Mouse (Mus musculus): Measurements from ENCODE around the gene Olfr654. TPM values are rescaled to one million over a fixed set of nuclear protein-coding genes. Genes with fewer than 3 reads are reported as not detected.

The Olfr654 gene
- polyA plus RNA-seq (2015; fragmentation: Nextera tagmentation; extraction: Ambion mirVana), result not detected in 2 replicates

DNA sequence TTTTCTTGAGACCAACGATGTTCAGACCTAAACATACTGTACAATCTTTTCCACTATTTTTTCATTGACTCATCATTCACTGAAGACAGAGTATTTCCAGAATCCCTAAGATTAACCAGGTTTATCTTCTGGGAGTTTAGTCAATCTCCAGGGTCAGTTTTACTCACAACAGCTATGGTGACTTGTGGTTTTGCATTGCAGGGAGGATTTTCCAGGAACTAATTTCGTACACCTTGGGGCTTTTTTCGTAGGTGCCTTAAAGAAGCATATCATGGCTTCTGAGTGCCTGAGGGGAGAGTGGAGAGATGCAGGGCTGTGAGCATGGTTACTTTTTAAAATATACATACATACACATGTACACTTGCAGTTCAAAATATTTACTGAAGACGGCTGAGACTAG, at the start of gene Olfr654:
Gene Olfr654 (plus strand): TSS at position 301 of the 400 bp plus-strand sequence.
- WGBS, result 93% methylated on average over 4 of the region's 4 CpGs
- ATAC-seq (replicated peaks), result no peak
- Histone ChIP-seq H3K9ac (replicated peaks) (no peak within 1 kb of the TSS), H3K9me3 (no peaks in the 10 kb centered on the region), H3K27me3 (no peaks in the 10 kb centered on the region), H3K4me3 (no peak within 1 kb of the TSS), H3K36me3 (no peaks in the 10 kb centered on the region), H3K27ac (replicated peaks) (no peak within 1 kb of the TSS), H3K4me2 (replicated peaks) (no peak within 1 kb of the TSS), H3K4me1 (no peaks in the 10 kb centered on the region)

GRCm38 (mm10) chr7:104549833-104550232, 37.0 kb upstream of the Olfr654 start, which contains the start of gene Olfr651:
Gene Olfr651 (plus strand): TSS chr7:104550133.
- Histone ChIP-seq H3K4me1 (no peaks in the 10 kb centered on the region), H3K9ac (replicated peaks) (no peak within 1 kb of the TSS), H3K4me3 (no peak within 1 kb of the TSS), H3K36me3 (no peaks in the 10 kb centered on the region), H3K4me2 (replicated peaks) (no peak within 1 kb of the TSS), H3K9me3 (no peaks in the 10 kb centered on the region), H3K27ac (replicated peaks) (no peak within 1 kb of the TSS), H3K27me3 (no peaks in the 10 kb centered on the region)
- WGBS, result 75% methylated on average over 5 of the region's 5 CpGs
- ATAC-seq (replicated peaks), result no peak

DNA sequence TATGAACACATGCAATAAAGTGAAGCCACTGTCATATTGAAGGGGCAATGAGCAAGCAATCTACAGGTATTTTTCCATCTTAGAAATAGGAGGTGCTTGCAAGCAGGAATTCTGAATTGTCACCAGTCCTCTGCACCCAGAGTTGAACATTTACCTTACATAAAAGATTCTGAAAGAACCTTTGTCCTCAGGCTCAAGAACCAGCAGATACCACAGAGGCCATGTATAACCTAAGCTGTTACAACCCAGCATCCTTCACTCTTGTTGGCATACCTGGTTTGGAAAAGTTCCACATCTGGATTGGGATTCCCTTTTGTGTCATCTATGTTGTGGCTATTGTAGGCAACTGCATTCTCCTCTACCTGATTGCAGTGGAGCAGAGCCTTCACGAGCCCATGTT, 34.1 kb upstream of the Olfr654 start:
- Histone ChIP-seq H3K4me2 (replicated peaks) (no peak overlapping the region), H3K27me3 (no peaks in the 10 kb centered on the region), H3K4me3 (no peak overlapping the region), H3K9ac (replicated peaks) (no peak overlapping the region), H3K27ac (replicated peaks) (no peak overlapping the region), H3K36me3 (no peaks in the 10 kb centered on the region), H3K9me3 (no peaks in the 10 kb centered on the region), H3K4me1 (no peaks in the 10 kb centered on the region)
- no peak for ATAC-seq (replicated peaks)
- 83% methylated on average over 1 of the region's 1 CpGs for WGBS

DNA sequence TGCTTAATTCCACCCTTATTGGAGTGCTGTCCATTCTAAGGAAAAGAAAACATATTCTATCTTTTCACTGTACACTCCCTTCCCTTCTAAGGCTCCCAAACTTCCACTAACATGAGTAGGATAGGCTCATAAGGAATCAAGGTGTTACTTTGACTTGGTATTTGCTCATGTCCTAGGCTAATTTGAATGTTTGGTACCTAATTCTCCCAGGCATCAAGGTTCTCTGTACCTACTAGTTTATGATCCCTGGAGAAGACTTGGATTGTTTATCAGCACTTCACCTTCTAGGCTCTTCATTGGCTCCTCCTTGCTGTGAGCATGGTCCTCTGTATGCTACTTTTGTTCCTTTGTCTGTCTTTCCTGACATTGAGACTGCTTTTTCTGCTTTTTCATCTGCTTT, 26.2 kb upstream of the Olfr654 start, which contains the start of gene Olfr652:
Gene Olfr652 (plus strand): TSS at position 301 of the 400 bp plus-strand sequence.
- Histone ChIP-seq H3K4me1 (no peaks in the 10 kb centered on the region), H3K9ac (replicated peaks) (no peak within 1 kb of the TSS), H3K4me2 (replicated peaks) (no peak within 1 kb of the TSS), H3K4me3 (no peak within 1 kb of the TSS), H3K36me3 (no peaks in the 10 kb centered on the region), H3K9me3 (no peaks in the 10 kb centered on the region), H3K27me3 (no peaks in the 10 kb centered on the region), H3K27ac (replicated peaks) (no peak within 1 kb of the TSS)
- no peak for ATAC-seq (replicated peaks)

DNA sequence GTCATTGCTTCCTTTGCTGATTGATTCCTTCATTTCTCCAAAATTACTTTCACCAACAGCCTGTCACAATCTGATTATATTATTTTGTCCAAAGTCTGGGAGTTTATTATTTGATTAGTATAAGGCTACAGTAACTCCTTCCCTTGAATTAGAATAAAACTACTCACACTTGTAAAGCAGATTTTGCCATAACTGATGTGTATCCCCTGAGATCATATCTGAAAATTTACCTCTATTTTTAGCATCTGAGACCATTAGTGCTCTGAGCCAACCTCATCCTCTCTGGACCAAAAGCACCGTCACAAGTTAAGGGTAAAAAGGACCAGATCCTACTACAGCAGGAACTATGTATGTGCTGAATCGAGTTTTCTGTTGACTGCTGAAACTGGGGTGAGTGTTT, 9.8 kb upstream of the Olfr654 start, which contains the start of gene Olfr653:
Gene Olfr653 (plus strand): TSS at position 301 of the 400 bp plus-strand sequence.
- no peak for ATAC-seq (replicated peaks)
- 78% methylated on average over 2 of the region's 2 CpGs for WGBS

GRCm38 (mm10) chr7:104580846-104581245, 6.0 kb upstream of the Olfr654 start:
- Histone ChIP-seq H3K4me1 (no peaks in the 10 kb centered on the region), H3K9me3 (no peaks in the 10 kb centered on the region), H3K36me3 (no peaks in the 10 kb centered on the region), H3K27ac (replicated peaks) (no peak overlapping the region), H3K27me3 (no peaks in the 10 kb centered on the region), H3K9ac (replicated peaks) (no peak overlapping the region), H3K4me3 (no peak overlapping the region), H3K4me2 (replicated peaks) (no peak overlapping the region)
- no peak for ATAC-seq (replicated peaks)
- WGBS, result 90% methylated on average over 4 of the region's 4 CpGs

More for the DNA sequence above, 9.8 kb upstream of the Olfr654 start, which contains the start of gene Olfr653:
- no peaks in the 10 kb centered on the region for H3K27me3 ChIP-seq
- H3K9me3 ChIP-seq, result no peaks in the 10 kb centered on the region
- H3K36me3 ChIP-seq, result no peaks in the 10 kb centered on the region
- H3K4me2 ChIP-seq (replicated peaks), result no peak within 1 kb of the TSS
- H3K4me3 ChIP-seq, result no peak within 1 kb of the TSS
- no peak within 1 kb of the TSS for H3K27ac ChIP-seq (replicated peaks)
- no peaks in the 10 kb centered on the region for H3K4me1 ChIP-seq
- H3K9ac ChIP-seq (replicated peaks), result no peak within 1 kb of the TSS

DNA sequence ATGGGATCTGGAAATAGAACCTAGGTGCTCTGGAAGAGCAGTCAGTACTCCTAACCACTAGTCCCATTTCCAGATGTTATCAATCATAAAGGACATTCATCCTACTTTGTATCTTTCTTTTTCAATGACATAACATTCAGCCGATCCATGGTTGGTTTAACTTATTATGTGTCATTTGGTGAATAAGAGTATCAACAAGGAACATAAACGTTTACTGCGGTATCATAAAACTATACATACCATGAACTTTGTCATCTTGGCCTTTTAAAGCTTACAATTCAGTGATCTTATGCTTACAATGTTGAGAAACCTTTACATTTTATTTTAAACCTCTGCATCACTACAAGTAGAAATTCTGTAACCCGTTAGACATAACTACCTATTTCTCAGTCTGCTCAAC, 5.4 kb upstream of the Olfr654 start:
- H3K27me3 ChIP-seq, result no peaks in the 10 kb centered on the region
- no peak overlapping the region for H3K9ac ChIP-seq (replicated peaks)
- H3K27ac ChIP-seq (replicated peaks), result no peak overlapping the region
- no peak overlapping the region for H3K4me3 ChIP-seq
- H3K9me3 ChIP-seq, result no peaks in the 10 kb centered on the region
- WGBS, result 89% methylated on average over 4 of the region's 4 CpGs
- H3K4me1 ChIP-seq, result no peaks in the 10 kb centered on the region
- no peak overlapping the region for H3K4me2 ChIP-seq (replicated peaks)
- H3K36me3 ChIP-seq, result no peaks in the 10 kb centered on the region
- no peak for ATAC-seq (replicated peaks)

GRCm38 (mm10) chr7:104588274-104588673, 1.4 kb downstream of the Olfr654 start:
- H3K27me3 ChIP-seq, result no peaks in the 10 kb centered on the region
- whole genome bisulfite sequencing, result 86% methylated on average over 5 of the region's 5 CpGs

DNA sequence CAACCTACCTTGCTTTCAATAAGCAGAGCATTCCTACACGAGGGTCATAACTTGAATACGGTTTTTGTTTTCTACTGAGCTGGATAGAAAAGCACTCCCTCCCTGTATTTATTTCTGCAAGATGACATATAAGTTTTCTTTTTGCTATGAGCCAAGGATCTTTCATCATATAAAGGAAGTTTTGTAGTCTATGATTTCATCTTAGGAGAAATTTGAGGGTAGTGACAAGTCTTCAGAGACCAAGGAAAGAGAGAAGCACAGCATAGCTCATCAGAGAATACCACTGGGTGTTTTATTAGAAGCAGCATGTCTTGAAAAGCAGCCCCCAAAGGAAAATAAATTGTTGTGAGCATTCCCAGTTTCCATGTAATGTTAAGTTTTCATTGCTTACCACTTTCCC, 14.9 kb downstream of the Olfr654 start, which contains the start of gene Olfr655:
Gene Olfr655 (minus strand): TSS at position 101 of the 400 bp plus-strand sequence.
- 91% methylated on average over 2 of the region's 2 CpGs for WGBS
- ATAC-seq (replicated peaks), result no peak
- Histone ChIP-seq H3K36me3 (no peaks in the 10 kb centered on the region), H3K4me1 (no peaks in the 10 kb centered on the region), H3K9ac (replicated peaks) (no peak within 1 kb of the TSS), H3K4me3 (no peak within 1 kb of the TSS), H3K27ac (replicated peaks) (no peak within 1 kb of the TSS), H3K9me3 (no peaks in the 10 kb centered on the region), H3K4me2 (replicated peaks) (no peak within 1 kb of the TSS), H3K27me3 (no peaks in the 10 kb centered on the region)

More at GRCm38 (mm10) chr7:104588274-104588673, 1.4 kb downstream of the Olfr654 start:
- no peaks in the 10 kb centered on the region for H3K36me3 ChIP-seq
- H3K9ac ChIP-seq (replicated peaks), result no peak overlapping the region
- H3K4me2 ChIP-seq (replicated peaks), result no peak overlapping the region
- no peaks in the 10 kb centered on the region for H3K4me1 ChIP-seq
- no peak overlapping the region for H3K27ac ChIP-seq (replicated peaks)
- H3K4me3 ChIP-seq, result no peak overlapping the region
- no peak for ATAC-seq (replicated peaks)
- no peaks in the 10 kb centered on the region for H3K9me3 ChIP-seq

GRCm38 (mm10) chr7:104603173-104603572, 16.3 kb downstream of the Olfr654 start:
- no peaks in the 10 kb centered on the region for H3K4me1 ChIP-seq
- H3K4me2 ChIP-seq (replicated peaks), result no peak overlapping the region
- 7% methylated on average over 3 of the region's 3 CpGs for WGBS
- ATAC-seq (replicated peaks), result no peak
- no peak overlapping the region for H3K4me3 ChIP-seq
- no peak overlapping the region for H3K9ac ChIP-seq (replicated peaks)
- no peaks in the 10 kb centered on the region for H3K9me3 ChIP-seq
- H3K27me3 ChIP-seq, result no peaks in the 10 kb centered on the region
- no peak overlapping the region for H3K27ac ChIP-seq (replicated peaks)
- no peaks in the 10 kb centered on the region for H3K36me3 ChIP-seq

- no peak overlapping the region for H3K9ac ChIP-seq (replicated peaks)
- ATAC-seq (replicated peaks), result no peak
- no peaks in the 10 kb centered on the region for H3K27me3 ChIP-seq
- H3K4me1 ChIP-seq, result no peaks in the 10 kb centered on the region
- no peak overlapping the region for H3K4me2 ChIP-seq (replicated peaks)
- H3K27ac ChIP-seq (replicated peaks), result no peak overlapping the region
- no peak overlapping the region for H3K4me3 ChIP-seq
- no peaks in the 10 kb centered on the region for H3K36me3 ChIP-seq
- no peaks in the 10 kb centered on the region for H3K9me3 ChIP-seq
Measured at GRCm38 (mm10) chr7:104604727-104605126, 17.9 kb downstream of the Olfr654 start.

- H3K9ac ChIP-seq (replicated peaks), result no peak within 1 kb of the TSS
- WGBS, result 75% methylated on average over 4 of the region's 4 CpGs
- no peak within 1 kb of the TSS for H3K4me2 ChIP-seq (replicated peaks)
- no peak within 1 kb of the TSS for H3K27ac ChIP-seq (replicated peaks)
- no peaks in the 10 kb centered on the region for H3K27me3 ChIP-seq
- no peaks in the 10 kb centered on the region for H3K36me3 ChIP-seq
- no peaks in the 10 kb centered on the region for H3K4me1 ChIP-seq
- no peaks in the 10 kb centered on the region for H3K9me3 ChIP-seq
- H3K4me3 ChIP-seq, result no peak within 1 kb of the TSS
- ATAC-seq (replicated peaks), result no peak
Measured at GRCm38 (mm10) chr7:104613655-104614054, 26.8 kb downstream of the Olfr654 start, which contains the start of gene Olfr656. Gene Olfr656 (plus strand): TSS chr7:104613955.

- no peak within 1 kb of the TSS for H3K9ac ChIP-seq (replicated peaks)
- no peak within 1 kb of the TSS for H3K27ac ChIP-seq (replicated peaks)
- no peaks in the 10 kb centered on the region for H3K27me3 ChIP-seq
- H3K4me2 ChIP-seq (replicated peaks), result no peak within 1 kb of the TSS
- H3K36me3 ChIP-seq, result no peaks in the 10 kb centered on the region
- no peaks in the 10 kb centered on the region for H3K9me3 ChIP-seq
- ATAC-seq (replicated peaks), result no peak
- H3K4me3 ChIP-seq, result no peak within 1 kb of the TSS
- H3K4me1 ChIP-seq, result no peaks in the 10 kb centered on the region
Measured at GRCm38 (mm10) chr7:104624494-104624893, 37.7 kb downstream of the Olfr654 start, which contains the start of gene Olfr657. Gene Olfr657 (plus strand): TSS chr7:104624794.

Data from forebrain, embryonic 15.5 days (tissue).